Mouse (Mus musculus): ENCODE data around the gene Uso1. TPM values are rescaled to one million over a fixed set of nuclear protein-coding genes. Genes with fewer than 3 reads are reported as not detected.

The Uso1 gene
- polyA plus RNA-seq, 1 experiment from 2014 or later = 28.4 TPM

DNA sequence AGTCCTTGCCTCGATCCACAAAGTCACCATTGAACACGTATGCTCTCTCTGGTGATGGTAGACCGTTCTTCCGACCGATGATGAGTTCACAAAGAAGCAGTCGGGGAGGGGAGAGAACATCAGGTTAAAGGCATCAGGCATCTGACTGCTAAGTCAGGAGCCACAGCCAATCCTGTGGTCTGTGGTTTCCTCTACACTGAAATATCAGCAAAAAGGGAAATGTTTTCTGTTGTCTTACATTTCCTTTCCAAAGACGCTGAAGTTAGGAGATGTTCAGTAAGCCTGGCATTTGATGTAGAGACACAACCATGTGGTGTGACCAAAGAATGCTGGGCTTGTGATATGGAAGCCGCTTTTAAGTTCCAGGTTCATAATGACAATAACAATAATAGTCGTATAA, 107.7 kb downstream of the Uso1 start:
- ATAC-seq (replicated peaks; ENCODE audit: insufficient number of reproducible peaks, insufficient read depth, low FRiP score, low read depth) = no peak
- WGBS = 79% methylated on average over 9 of the region's 9 CpGs
- 0 out of 2 replicates have a peak, but pooled peaks cover 3% of the 10 kb centered on the region for H3K9me3 ChIP-seq (replicated peaks)
- H3K4me3 ChIP-seq = no peak overlapping the region
- H3K9ac ChIP-seq = no peak overlapping the region
- no peak overlapping the region for H3K4me2 ChIP-seq
- H3K27ac ChIP-seq = no peak overlapping the region
- H3K27me3 ChIP-seq = no peaks in the 10 kb centered on the region
- no peaks in the 10 kb centered on the region for H3K36me3 ChIP-seq
- H3K4me1 ChIP-seq (replicated peaks) = no peaks in the 10 kb centered on the region

DNA sequence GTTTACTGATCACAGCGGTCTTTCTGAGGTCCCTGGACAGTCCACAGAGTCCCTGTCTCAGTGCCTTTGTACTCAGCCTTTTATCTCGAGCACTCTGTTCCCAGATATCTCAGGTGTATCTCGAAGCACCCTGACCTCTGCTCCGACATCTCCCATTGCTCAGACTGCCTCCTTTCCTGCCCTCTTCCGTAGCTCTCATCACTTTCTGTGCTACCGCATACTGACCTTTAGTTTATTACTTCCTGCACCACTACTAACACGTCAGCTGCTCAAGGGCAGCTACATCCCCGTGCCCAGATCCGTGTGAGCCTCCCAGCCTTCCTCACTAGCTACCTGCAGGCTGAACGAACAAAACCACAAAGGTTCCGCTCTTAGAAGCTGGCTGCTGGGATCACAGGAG, 110.9 kb downstream of the Uso1 start:
- ATAC-seq (replicated peaks; ENCODE audit: insufficient number of reproducible peaks, insufficient read depth, low FRiP score, low read depth) = no peak

DNA sequence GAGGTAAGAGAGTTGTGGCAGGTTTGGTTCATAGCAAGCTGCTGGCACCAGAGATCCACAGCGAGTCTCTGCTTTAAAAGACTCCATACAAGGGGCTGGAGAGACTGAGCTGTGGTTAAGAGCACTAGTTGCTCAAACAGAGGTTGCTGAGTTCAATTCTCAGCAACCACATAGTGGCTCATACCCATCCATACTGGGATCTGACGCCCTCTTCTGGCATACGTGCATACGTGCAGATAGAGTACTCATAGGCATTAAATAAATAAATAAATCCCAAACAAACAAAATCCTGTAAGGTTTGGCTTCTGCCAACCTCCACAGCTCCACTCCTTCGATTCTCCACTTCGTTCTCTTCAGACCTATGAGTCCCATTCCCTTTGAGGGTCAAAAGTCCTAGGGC, 114.3 kb downstream of the Uso1 start:
- Histone ChIP-seq H3K9ac (no peak overlapping the region), H3K27ac (no peak overlapping the region), H3K4me1 (replicated peaks) (peaks cover 4% of the 10 kb centered on the region), H3K27me3 (no peaks in the 10 kb centered on the region), H3K9me3 (replicated peaks) (0 out of 2 replicates have a peak, but pooled peaks cover 3% of the 10 kb centered on the region), H3K4me3 (no peak overlapping the region), H3K4me2 (no peak overlapping the region), H3K36me3 (no peaks in the 10 kb centered on the region)
- 86% methylated on average over 6 of the region's 6 CpGs for WGBS
- no peak for ATAC-seq (replicated peaks; ENCODE audit: insufficient number of reproducible peaks, insufficient read depth, low FRiP score, low read depth)

More for the DNA sequence above, 110.9 kb downstream of the Uso1 start:
- Histone ChIP-seq H3K27me3 (no peaks in the 10 kb centered on the region), H3K9ac (no peak overlapping the region), H3K4me1 (replicated peaks) (peaks cover 4% of the 10 kb centered on the region), H3K9me3 (replicated peaks) (0 out of 2 replicates have a peak, but pooled peaks cover 3% of the 10 kb centered on the region), H3K4me2 (no peak overlapping the region), H3K36me3 (no peaks in the 10 kb centered on the region), H3K27ac (no peak overlapping the region), H3K4me3 (no peak overlapping the region)
- 71% methylated on average over 11 of the region's 11 CpGs for WGBS

Other genes starting within 250 kb of the Uso1 start
- gene Rchy1, start 174.9 kb upstream of the Uso1 start, polyA plus RNA-seq (2015; fragmentation: Nextera tagmentation; extraction: Ambion mirVana) = 57.7 and 63.1 TPM in 2 replicates
- not detected in 2 replicates for gene Odaph, start 150.5 kb upstream of the Uso1 start, polyA plus RNA-seq (2015; fragmentation: Nextera tagmentation; extraction: Ambion mirVana)
- 0.94 and 2.0 TPM in 2 replicates for gene Cdkl2, start 94.1 kb upstream of the Uso1 start, polyA plus RNA-seq (2015; fragmentation: Nextera tagmentation; extraction: Ambion mirVana)
- 126 and 128 TPM in 2 replicates for gene G3bp2, start 54.2 kb upstream of the Uso1 start, polyA plus RNA-seq (2015; fragmentation: Nextera tagmentation; extraction: Ambion mirVana)
- not detected in 2 replicates for gene U90926, start 77.5 kb downstream of the Uso1 start, polyA plus RNA-seq (2015; fragmentation: Nextera tagmentation; extraction: Ambion mirVana)
- gene Ppef2, start 118.3 kb downstream of the Uso1 start, polyA plus RNA-seq (2015; fragmentation: Nextera tagmentation; extraction: Ambion mirVana) = 0.18 TPM in 1 of 2 replicates, not detected in the other
- 8.1 and 8.3 TPM in 2 replicates for gene Naaa, start 140.2 kb downstream of the Uso1 start, polyA plus RNA-seq (2015; fragmentation: Nextera tagmentation; extraction: Ambion mirVana)
- 20.0 and 23.7 TPM in 2 replicates for gene Sdad1, start 172.5 kb downstream of the Uso1 start, polyA plus RNA-seq (2015; fragmentation: Nextera tagmentation; extraction: Ambion mirVana)
- 0.49 TPM in 1 of 2 replicates, not detected in the other for gene Cxcl9, start 190.1 kb downstream of the Uso1 start, polyA plus RNA-seq (2015; fragmentation: Nextera tagmentation; extraction: Ambion mirVana)
- gene Art3, start 193.9 kb downstream of the Uso1 start, polyA plus RNA-seq (2015; fragmentation: Nextera tagmentation; extraction: Ambion mirVana) = 49.4 and 65.5 TPM in 2 replicates
- 0.92 and 6.4 TPM in 2 replicates for gene Cxcl10, start 211.0 kb downstream of the Uso1 start, polyA plus RNA-seq (2015; fragmentation: Nextera tagmentation; extraction: Ambion mirVana)